8 mouse cellular contexts compared by ENCODE assay signal in genomic region chr1:172311921-172312767, GRCm38 (mm10). TPM values are rescaled to one million over a fixed set of nuclear protein-coding genes. Genes with fewer than 3 reads are reported as not detected.
DNase-seq lines count a peak whose midpoint lies in the region; ATAC-seq lines count a peak whose summit lies in the region.

No protein-coding gene starts in this region.

- H3K9me3 ChIP-seq in forebrain, embryonic 14.5 days (replicated peaks; ENCODE audit: control insufficient read depth, low read length): no peaks in the 10 kb centered on the region

- ATAC-seq in forebrain, embryonic 14.5 days: peak; percentile 69

- H3K27me3 ChIP-seq in forebrain, embryonic 14.5 days (replicated peaks; ENCODE audit: control insufficient read depth, insufficient read depth, low read length): no peaks in the 10 kb centered on the region

- H3K4me3 ChIP-seq in forebrain, embryonic 14.5 days (ENCODE audit: low read depth, low read length): peak overlapping the region; percentile 70

- H3K27ac ChIP-seq in forebrain, embryonic 14.5 days (ENCODE audit: low read depth, low read length): peak overlapping the region; percentile 75

- peak; percentile 95 for DNase-seq in Muller cell, postnatal 12 days (ENCODE audit: inconsistent ontology term)
- peak; percentile 94 for DNase-seq in cerebellum, adult 11-12 months
- peak; percentile 87 for DNase-seq in forebrain, embryonic 14.5 days (ENCODE audit: low spot score)
- peak; percentile 91 for DNase-seq in heart, postnatal 4 days
- peak; percentile 68 to 81 for DNase-seq in layer of hippocampus, postnatal 10 days (ENCODE audit: low spot score in 2 of 2)
- DNase-seq in lung, postnatal 4 days: peak; percentile 92 to 93
- DNase-seq in retina, postnatal 1 day: peak; percentile 93
- DNase-seq in urinary bladder, adult 18-20 months (ENCODE audit: low spot score in 2 of 2): peak; percentile 83 to 88

- H3K36me3 ChIP-seq in forebrain, embryonic 14.5 days (ENCODE audit: control insufficient read depth, insufficient read depth, low read length): peaks cover 12% of the 10 kb centered on the region

- under 1% methylated on average over 31 of the region's 55 CpGs for WGBS in forebrain, embryonic 14.5 days

- peaks cover 43% of the 10 kb centered on the region for H3K4me1 ChIP-seq in forebrain, embryonic 14.5 days (ENCODE audit: control insufficient read depth, insufficient read depth, low read length)

- H3K4me2 ChIP-seq in forebrain, embryonic 14.5 days (ENCODE audit: low read length): peak overlapping the region; percentile 68

- H3K9ac ChIP-seq in forebrain, embryonic 14.5 days (ENCODE audit: low read length): peak overlapping the region; percentile 76

RNA-seq across cellular contexts. Expression of gene Atp1a2, which starts 14.3 kb away (rescaled TPM):
- 12.9 and 19.8 TPM in 2 replicates for polyA plus RNA-seq in forebrain, embryonic 14.5 days (2014; fragmentation: Nextera tagmentation; extraction: Ambion mirVana)
- total RNA-seq in heart, postnatal 4 days (2021): 10 to 100 TPM; 81.9 to 82.8 TPM
- 100 to 1,000 TPM; 472 TPM for total RNA-seq in layer of hippocampus, postnatal 10 days (2021)

RNA-seq across cellular contexts. Expression of gene Kcnj9, which starts 17.0 kb away (rescaled TPM):
- 1.3 and 1.5 TPM in 2 replicates for polyA plus RNA-seq in forebrain, embryonic 14.5 days (2014; fragmentation: Nextera tagmentation; extraction: Ambion mirVana)
- total RNA-seq in heart, postnatal 4 days (2021): not detected
- total RNA-seq in layer of hippocampus, postnatal 10 days (2021): 10 to 100 TPM; 38.4 to 46.7 TPM

RNA-seq across cellular contexts. Expression of gene Kcnj10, which starts 28.9 kb away (rescaled TPM):
- 1.5 and 1.6 TPM in 2 replicates for polyA plus RNA-seq in forebrain, embryonic 14.5 days (2014; fragmentation: Nextera tagmentation; extraction: Ambion mirVana)
- under 1 TPM; 0.11 to 0.14 TPM for total RNA-seq in heart, postnatal 4 days (2021)
- 10 to 100 TPM; 70.7 to 73.5 TPM for total RNA-seq in layer of hippocampus, postnatal 10 days (2021)

RNA-seq across cellular contexts. Expression of gene Igsf8, which starts 50.7 kb away (rescaled TPM):
- 132 and 147 TPM in 2 replicates for polyA plus RNA-seq in forebrain, embryonic 14.5 days (2014; fragmentation: Nextera tagmentation; extraction: Ambion mirVana)
- total RNA-seq in heart, postnatal 4 days (2021): 10 to 100 TPM; 19.1 to 20.1 TPM
- 100 to 1,000 TPM; 178 to 204 TPM for total RNA-seq in layer of hippocampus, postnatal 10 days (2021)

RNA-seq across cellular contexts. Expression of gene Atp1a4, which starts 53.9 kb away (rescaled TPM):
- polyA plus RNA-seq in forebrain, embryonic 14.5 days (2014; fragmentation: Nextera tagmentation; extraction: Ambion mirVana): 0.08 and 0.12 TPM in 2 replicates
- total RNA-seq in heart, postnatal 4 days (2021): under 1 TPM in 1 of 2 experiments, not detected in 1; 0.11 TPM
- not detected for total RNA-seq in layer of hippocampus, postnatal 10 days (2021)

Comparison
In these comparisons a context has a peak if more than half of its experiments do, and no peak if none do; other contexts are left out.
1. Peak in every context shown above with its lines: DNase-seq, ATAC-seq, H3K4me3 ChIP-seq and H3K27ac ChIP-seq.
2. RNA of gene Atp1a2, which starts 14.3 kb away (total RNA-seq): 472 TPM in layer of hippocampus, postnatal 10 days; 81.9 to 82.8 TPM in heart, postnatal 4 days; every median in the first group is over 4 times any median in the second.
3. RNA of gene Kcnj9, which starts 17.0 kb away (total RNA-seq): 38.4 to 46.7 TPM in layer of hippocampus, postnatal 10 days; not detected in heart, postnatal 4 days; every median in the first group is over 10 times any median in the second.
4. RNA of gene Kcnj10, which starts 28.9 kb away (total RNA-seq): 70.7 to 73.5 TPM in layer of hippocampus, postnatal 10 days; 0.11 to 0.14 TPM in heart, postnatal 4 days; every median in the first group is over 10 times any median in the second.